Mouse (Mus musculus) limb, embryonic 14.5 days (tissue): Measurements from ENCODE around the gene Angpt4. TPM values are rescaled to one million over a fixed set of nuclear protein-coding genes. Genes with fewer than 3 reads are reported as not detected.
A peak's percentile ranks its signal among the peaks of the same experiment; 100 is the strongest.

Experiments
- ATAC-seq: fragments of 200-750 bp; cut with Nextera tagmentation; 2 replicates; pipeline ENCODE4 v1.8.0; 2017; ENCODE audit warnings: low read depth, moderate number of reproducible peaks, moderate TSS enrichment; ENCODE audit not compliant: low FRiP score
- DNase-seq: peaks from one replicate; pipeline ENCODE4 v3.0.0-alpha.2; 2015; ENCODE audit warnings: low spot score
- H3K27ac ChIP-seq: fragments of 300-500 bp; sonication (generic); replicated peaks from 2 replicates; pipeline ENCODE4 v1.5.1; 2014; ENCODE audit warnings: low read depth, mild to moderate bottlenecking, low read length, moderate library complexity, mixed read lengths
- H3K27me3 ChIP-seq: fragments of 300-500 bp; sonication (generic); 2 replicates; pipeline ENCODE4 v1.6.1; 2014; ENCODE audit warnings: low read length, mixed read lengths; ENCODE audit not compliant: control insufficient read depth, insufficient read depth
- H3K36me3 ChIP-seq: fragments of 300-500 bp; sonication (generic); 2 replicates; pipeline ENCODE4 v1.6.1; 2014; ENCODE audit warnings: mild to moderate bottlenecking, low read length, moderate library complexity, mixed read lengths; ENCODE audit not compliant: control insufficient read depth, insufficient read depth
- H3K4me1 ChIP-seq: fragments of 300-500 bp; sonication (generic); 2 replicates; pipeline ENCODE4 v1.6.1; 2014; ENCODE audit warnings: antibody characterized with exemption, low read length, mixed read lengths; ENCODE audit not compliant: control insufficient read depth, insufficient read depth
- H3K4me2 ChIP-seq: fragments of 300-500 bp; sonication (generic); replicated peaks from 2 replicates; pipeline ENCODE4 v1.6.1; 2014; ENCODE audit warnings: low read depth, mild to moderate bottlenecking, low read length, moderate library complexity; ENCODE audit not compliant: severe bottlenecking
- H3K4me3 ChIP-seq: fragments of 300-500 bp; sonication (generic); replicated peaks from 2 replicates; pipeline ENCODE4 v1.5.1; 2014; ENCODE audit warnings: low read length
- H3K9ac ChIP-seq: fragments of 300-500 bp; sonication (generic); 2 replicates; pipeline ENCODE4 v1.6.1; 2014; ENCODE audit warnings: mild to moderate bottlenecking, low read depth, low read length, moderate library complexity; ENCODE audit not compliant: severe bottlenecking
- H3K9me3 ChIP-seq: fragments of 300-500 bp; sonication (generic); 2 replicates; pipeline ENCODE4 v1.6.1; 2016; ENCODE audit warnings: low read length; ENCODE audit not compliant: control insufficient read depth
- POLR2A ChIP-seq: fragments of 200-500 bp; IDR thresholded peaks from 2 replicates; pipeline ENCODE4 v1.8.0; 2012; ENCODE audit warnings: inconsistent platforms, mild to moderate bottlenecking, moderate library complexity, borderline replicate concordance; ENCODE audit not compliant: insufficient read depth, insufficient read length; ENCODE audit errors: extremely low read depth
- WGBS: fragments of 180-500 bp; shearing (Covaris S2); extraction: QIAGEN DNeasy Blood & Tissue Kit; methylation state at CpG from one replicate; pipeline ENCODE4 v1.1.7; 2014; 5-methylcytosine and 5-hydroxymethylcytosine counted together
- polyA plus RNA-seq, 2 experiments: library from polyadenylated mRNA; depleted of rRNA in 1 of 2; stranded (reverse) in 1 of 2; unstranded in 1 of 2; fragments of >200 nt; fragmentation: Nextera tagmentation in 1 of 2; extraction: Ambion mirVana in 1 of 2; gene quantifications; 2 replicates each; pipeline versions ENCODE4 v1.2.1 to v1.2.3; 2012 to 2014

Angpt4 gene
- polyA plus RNA-seq, 2 experiments: 0.36 to 0.59 TPM

DNA sequence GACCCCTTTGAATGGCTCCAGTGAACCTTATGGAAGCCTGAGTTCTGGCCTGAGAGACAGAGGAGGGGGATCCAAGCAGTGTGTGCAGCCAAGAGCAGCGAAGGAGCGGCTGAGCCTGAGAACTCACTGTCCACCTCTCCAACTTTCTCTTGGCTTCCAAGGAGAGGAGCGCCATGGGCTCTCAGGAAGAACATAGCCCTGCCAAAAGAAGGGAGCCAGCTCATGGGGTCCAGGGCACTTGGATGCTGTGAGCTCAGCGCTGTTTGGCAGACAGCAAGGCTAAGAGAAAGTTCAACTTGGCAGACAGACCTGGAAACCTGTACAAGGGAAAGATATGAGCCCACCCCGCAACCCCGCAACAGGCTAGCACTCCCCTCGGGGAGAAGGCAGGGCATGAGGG lies 13.3 kb downstream of the Angpt4 start:
- no peak for TF ChIP-seq POLR2A
- ATAC-seq (no peak), DNase-seq (no peak)
- Histone ChIP-seq H3K27me3 (no peaks in the 10 kb centered on the region), H3K9me3 (no peaks in the 10 kb centered on the region), H3K4me1 (peaks cover 6% of the 10 kb centered on the region; the same call in 1 of the 2 replicates), H3K36me3 (no peaks in the 10 kb centered on the region), H3K4me2 (no peak overlapping the region), H3K9ac (no peak overlapping the region), H3K27ac (no peak overlapping the region), H3K4me3 (no peak overlapping the region)
- 87% methylated on average over 7 of the region's 7 CpGs for WGBS

DNA sequence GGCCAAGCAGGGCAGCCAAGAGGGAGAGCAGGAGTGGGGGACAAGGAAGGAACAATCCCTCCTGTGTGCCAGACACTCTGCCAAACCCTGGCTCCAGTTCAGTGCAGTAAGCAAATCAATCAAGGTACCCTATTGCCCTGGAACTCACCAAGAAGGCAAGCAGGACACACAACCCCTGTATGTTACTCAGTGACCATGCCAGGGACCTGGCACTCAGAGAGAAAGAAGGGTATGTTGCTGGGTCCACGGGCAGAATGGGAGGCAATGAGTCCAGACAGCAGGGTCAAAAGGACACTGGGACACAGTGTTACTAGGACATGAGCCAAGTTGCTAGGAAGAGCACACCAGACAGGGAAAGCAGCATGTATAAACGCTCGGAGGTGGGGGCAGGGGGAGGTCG lies 14.7 kb downstream of the Angpt4 start:
- 64% methylated on average over 4 of the region's 4 CpGs for WGBS
- Histone ChIP-seq H3K4me2 (no peak overlapping the region), H3K9me3 (no peaks in the 10 kb centered on the region), H3K36me3 (no peaks in the 10 kb centered on the region), H3K27me3 (no peaks in the 10 kb centered on the region), H3K4me3 (no peak overlapping the region), H3K9ac (no peak overlapping the region), H3K27ac (no peak overlapping the region), H3K4me1 (peaks cover 6% of the 10 kb centered on the region; the same call in 1 of the 2 replicates)
- no peak for TF ChIP-seq POLR2A
- DNase-seq (no peak), ATAC-seq (no peak)

DNA sequence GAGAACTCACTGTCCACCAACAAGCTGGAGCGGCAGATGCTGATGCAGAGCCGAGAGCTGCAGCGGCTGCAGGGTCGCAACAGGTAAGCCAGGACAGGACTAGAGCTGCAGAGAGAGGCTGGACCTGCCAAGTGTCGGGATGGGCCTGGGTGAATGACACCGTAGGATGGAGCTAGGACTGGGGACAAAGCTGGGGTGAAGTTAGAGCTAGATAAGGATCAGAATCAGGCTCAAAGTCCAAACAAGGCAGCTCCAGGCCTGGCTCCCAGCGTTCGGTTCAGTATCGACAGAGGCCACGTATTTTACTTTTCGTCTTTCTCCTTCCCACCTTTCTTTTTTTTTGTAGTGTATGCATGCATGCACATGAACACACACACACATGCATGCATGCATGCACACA lies 16.1 kb downstream of the Angpt4 start:
- Histone ChIP-seq H3K9me3 (no peaks in the 10 kb centered on the region), H3K4me3 (no peak overlapping the region), H3K27me3 (no peaks in the 10 kb centered on the region), H3K9ac (no peak overlapping the region), H3K36me3 (no peaks in the 10 kb centered on the region), H3K27ac (no peak overlapping the region), H3K4me2 (no peak overlapping the region), H3K4me1 (no peaks in the 10 kb centered on the region)
- TF ChIP-seq POLR2A: no peak
- no peak for ATAC-seq
- DNase-seq: no peak
- WGBS: 87% methylated on average over 11 of the region's 11 CpGs

DNA sequence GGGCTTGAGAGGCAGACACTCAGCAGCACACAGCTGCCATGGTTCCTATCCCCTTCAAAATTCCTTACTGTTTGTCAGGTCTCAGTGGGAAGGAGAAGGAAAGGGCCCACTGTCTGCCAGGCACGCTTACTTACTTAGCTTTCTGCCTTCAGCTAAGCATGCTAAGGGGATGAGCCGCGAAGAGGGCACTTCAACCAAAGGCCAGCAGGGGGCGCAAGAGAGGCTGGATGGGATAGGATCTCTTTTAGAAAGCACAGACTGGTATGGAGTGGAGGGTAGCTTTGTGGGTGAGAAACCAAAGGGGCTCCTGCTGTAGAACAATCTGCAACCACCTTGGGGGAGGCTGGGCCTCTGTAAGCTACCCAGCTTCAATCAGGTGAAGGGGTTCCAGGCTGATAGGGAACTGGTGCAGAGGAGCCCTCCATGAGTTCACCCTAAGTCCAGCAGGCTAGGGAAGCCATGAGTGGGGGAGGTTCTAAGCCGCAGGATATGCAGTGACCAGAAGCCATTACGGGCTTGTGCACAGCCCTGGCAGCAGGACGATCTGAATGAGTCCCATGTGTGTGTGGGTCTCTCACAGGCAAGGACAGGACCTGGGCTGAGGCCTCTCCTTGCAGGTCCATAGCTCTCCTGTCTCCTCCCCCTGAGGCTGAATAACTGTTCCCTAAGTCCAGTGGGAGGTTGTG lies 19.5 kb downstream of the Angpt4 start:
- Histone ChIP-seq H3K27me3 (no peaks in the 10 kb centered on the region), H3K27ac (no peak overlapping the region), H3K4me1 (no peaks in the 10 kb centered on the region), H3K9ac (no peak overlapping the region), H3K4me3 (no peak overlapping the region), H3K4me2 (no peak overlapping the region), H3K36me3 (no peaks in the 10 kb centered on the region), H3K9me3 (no peaks in the 10 kb centered on the region)
- DNase-seq (peak; percentile 61), ATAC-seq (no peak)
- 29% methylated on average over 7 of the region's 7 CpGs for WGBS
- TF ChIP-seq POLR2A: no peak

DNA sequence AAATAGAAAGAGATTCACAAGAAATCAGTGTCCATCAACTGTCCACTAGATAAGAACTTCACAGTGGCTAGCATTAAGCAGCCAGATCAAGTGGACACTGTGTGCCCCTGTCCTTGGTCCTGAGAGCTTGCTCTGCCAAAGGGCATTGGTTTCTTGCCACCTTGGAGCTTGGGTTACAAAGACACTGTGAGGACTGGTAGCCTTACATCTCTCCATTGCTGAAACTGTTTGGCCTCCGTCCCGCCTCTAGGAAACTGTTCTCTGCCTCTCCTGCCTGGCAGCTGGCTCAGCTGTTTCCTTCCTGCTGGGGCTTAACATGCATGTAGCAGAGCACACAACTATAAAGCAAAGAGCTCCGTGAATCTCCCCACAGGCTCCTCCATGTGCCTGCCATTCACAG lies 26.9 kb downstream of the Angpt4 start:
- no peaks in the 10 kb centered on the region for H3K36me3 ChIP-seq
- H3K4me2 ChIP-seq: no peak overlapping the region
- ATAC-seq: peak; percentile 46; the same call in 1 of the 2 replicates
- TF ChIP-seq POLR2A: no peak
- 36% methylated on average over 3 of the region's 3 CpGs for WGBS
- peaks cover 10% of the 10 kb centered on the region for H3K4me1 ChIP-seq
- H3K9me3 ChIP-seq: no peaks in the 10 kb centered on the region
- no peak overlapping the region for H3K9ac ChIP-seq
- no peak overlapping the region for H3K4me3 ChIP-seq
- H3K27ac ChIP-seq: no peak overlapping the region
- peak; percentile 47 for DNase-seq
- no peaks in the 10 kb centered on the region for H3K27me3 ChIP-seq
